Mouse (Mus musculus) cortical plate, adult 2 months (tissue): ENCODE results near the gene Nagpa.

Experiments used
- CTCF ChIP-seq: fragments of 200-500 bp; IDR thresholded peaks from 2 replicates; pipeline ENCODE4 v1.5.1; 2011; ENCODE audit warnings: mild to moderate bottlenecking, control low read depth, low read length; ENCODE audit not compliant: insufficient read depth; ENCODE audit errors: extremely low read depth
- POLR2A ChIP-seq: fragments of 200-500 bp; IDR thresholded peaks from 2 replicates; pipeline ENCODE4 v1.6.1; 2011; ENCODE audit warnings: mild to moderate bottlenecking, low read length, control low read depth; ENCODE audit not compliant: insufficient read depth; ENCODE audit errors: extremely low read depth

DNA sequence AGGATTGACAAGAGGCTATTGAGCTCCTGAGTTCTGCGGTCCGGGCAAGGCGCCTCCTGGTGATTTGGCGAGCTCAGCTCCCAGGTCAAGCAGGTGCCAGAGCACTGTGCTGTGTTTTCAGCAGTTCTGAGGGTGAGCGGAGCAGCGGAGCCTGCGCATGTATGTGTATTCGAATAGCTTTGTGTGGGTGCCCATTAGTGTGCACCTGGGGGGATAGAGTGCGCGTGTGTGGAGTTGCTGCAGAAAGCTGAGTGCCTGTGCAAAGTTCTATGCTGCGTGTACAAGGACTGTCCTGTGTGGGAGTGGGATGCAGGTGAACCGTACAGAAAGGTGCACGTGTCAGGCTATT, 56.8 kb downstream of the Nagpa start, which contains the start of gene Sec14l5:
- TF ChIP-seq POLR2A (no peak), CTCF (no peak)
